Mouse (Mus musculus) G1E (cell line): ENCODE measurements around the gene Aen. TPM values are rescaled to one million over a fixed set of nuclear protein-coding genes. Genes with fewer than 3 reads are reported as not detected.

Source experiments
- ATAC-seq: 2 replicates; pipeline ENCODE4 v1.8.0; 2016; ENCODE audit warnings: mild to moderate bottlenecking; ENCODE audit not compliant: insufficient number of reproducible peaks, poor library complexity, low FRiP score, severe bottlenecking; ENCODE audit errors: extremely low read depth
- DNase-seq: peaks from one replicate; pipeline ENCODE4 v3.0.0; 2012; ENCODE audit warnings: low spot score
- H3K27me3 ChIP-seq: 2 replicates; pipeline ENCODE4 v1.6.1; 2012; ENCODE audit warnings: mild to moderate bottlenecking, low read length, inconsistent platforms; ENCODE audit not compliant: insufficient read depth
- H3K36me3 ChIP-seq: replicated peaks from 2 replicates; pipeline ENCODE3; 2012; ENCODE audit warnings: mild to moderate bottlenecking, inconsistent platforms
- H3K4me1 ChIP-seq: 2 replicates; pipeline ENCODE4 v1.6.1; 2012; ENCODE audit warnings: low read depth, low read length, inconsistent platforms, mixed read lengths; ENCODE audit not compliant: insufficient read depth
- H3K4me3 ChIP-seq: 2 replicates; pipeline ENCODE4 v1.5.1; 2012; ENCODE audit warnings: low read depth, mild to moderate bottlenecking, inconsistent platforms, low read length, moderate library complexity, mixed read lengths
- H3K9me3 ChIP-seq: replicated peaks from 2 replicates; pipeline ENCODE4 v1.6.1; 2012; ENCODE audit warnings: inconsistent platforms
- CTCF ChIP-seq: IDR thresholded peaks from 2 replicates; pipeline ENCODE4 v1.5.1; 2012; ENCODE audit warnings: low read depth, low read length, inconsistent platforms, mixed read lengths
- GATA1 ChIP-seq: IDR thresholded peaks from 2 replicates; pipeline ENCODE4 v1.6.1; 2012; ENCODE audit warnings: borderline replicate concordance, low read length, inconsistent platforms, mixed read lengths
- GATA2 ChIP-seq: IDR thresholded peaks from 2 replicates; pipeline ENCODE4 v1.6.1; 2012; ENCODE audit warnings: low read depth, low read length, inconsistent platforms, borderline replicate concordance
- POLR2AphosphoS5 ChIP-seq: IDR thresholded peaks from 2 replicates; pipeline ENCODE4 v1.6.1; 2012; ENCODE audit warnings: low read depth, low read length, inconsistent platforms; ENCODE audit not compliant: insufficient replicate concordance
- TAL1 ChIP-seq: conservative IDR thresholded peaks from 2 replicates; pipeline ENCODE4 v1.6.1; 2012; ENCODE audit warnings: low read depth, low read length, inconsistent platforms, mixed read lengths
- polyA plus RNA-seq: library from polyadenylated mRNA; stranded (reverse); fragments of >175 nt; gene quantifications from 2 replicates; pipeline ENCODE4 v1.2.3, GENCODE M21; 2012
- total RNA-seq, 2 experiments: library from RNA; stranded (forward) in 1 of 2; stranded (reverse) in 1 of 2; fragments of 200-1000 nt in 1 of 2; fragments of >200 nt in 1 of 2; fragmentation: Nextera tagmentation in 1 of 2; gene quantifications; 2 replicates each; pipeline ENCODE4 v1.2.3; 2014 to 2017

Aen gene
- total and polyA plus RNA-seq, 3 experiments: 18.7 to 116 (median 38.7) TPM

DNA sequence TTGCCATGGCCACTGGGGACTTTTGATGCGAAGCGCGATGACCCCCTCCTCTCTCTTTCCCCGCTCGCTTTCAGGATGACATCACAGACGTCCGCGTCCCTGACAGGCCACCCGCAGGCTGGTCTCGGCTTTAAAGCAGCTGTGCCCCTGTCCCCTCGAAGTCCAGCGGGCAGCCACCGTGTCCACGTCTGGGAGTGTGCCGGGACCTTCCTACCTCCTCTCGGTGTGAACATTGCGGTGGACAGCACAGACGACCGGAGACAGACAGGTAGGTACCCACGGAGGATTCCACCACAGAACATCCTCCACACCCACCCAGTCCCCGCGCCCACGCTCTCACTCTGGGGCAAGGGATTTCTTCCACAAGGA lies 13.2 kb upstream of the Aen start:
- Histone ChIP-seq H3K36me3 (no peaks in the 10 kb centered on the region), H3K4me1 (peaks cover 5% of the 10 kb centered on the region), H3K4me3 (peak overlapping the region; percentile 33; the same call in 1 of the 2 replicates), H3K27me3 (peaks cover 71% of the 10 kb centered on the region), H3K9me3 (no peaks in the 10 kb centered on the region)
- DNase-seq (no peak), ATAC-seq (no peak)
- TF ChIP-seq GATA1: no peak
- no peak for TF ChIP-seq TAL1
- TF ChIP-seq CTCF: no peak
- no peak for TF ChIP-seq GATA2
- TF ChIP-seq POLR2AphosphoS5: no peak

DNA sequence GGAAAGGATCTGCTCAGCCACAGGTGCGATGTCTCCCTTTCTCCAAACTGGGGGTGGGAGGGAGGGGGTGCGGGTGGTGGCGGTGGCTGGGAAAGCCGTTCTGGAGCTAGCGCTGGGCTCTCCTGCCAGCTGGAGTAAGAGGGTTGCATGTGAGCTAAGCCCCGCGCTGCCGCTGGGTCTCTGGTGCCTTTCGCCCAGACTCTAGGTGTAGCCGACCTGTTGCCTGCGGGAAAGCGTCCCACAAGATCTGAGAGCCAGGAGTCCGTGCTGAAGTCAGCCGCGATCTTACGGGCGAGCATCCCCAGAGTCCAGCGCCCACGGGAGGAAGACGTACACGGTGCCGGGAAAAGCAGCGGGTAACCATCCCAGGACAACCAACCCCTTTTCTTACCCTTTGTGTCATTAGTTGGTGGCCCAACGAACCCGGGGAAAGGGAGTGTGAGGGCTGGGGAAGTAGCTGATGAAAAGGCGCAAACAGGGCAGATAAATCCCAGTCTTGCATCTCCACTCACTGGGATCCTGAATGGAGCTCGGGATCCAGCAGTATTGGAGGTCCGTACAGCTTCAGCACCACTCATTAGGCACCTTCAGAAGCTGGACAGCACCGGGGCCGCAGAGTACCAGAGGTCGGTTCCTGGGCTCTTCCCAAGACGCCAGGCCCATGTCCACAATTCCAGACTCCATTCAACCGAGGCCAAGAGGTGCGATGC lies 12.5 kb upstream of the Aen start:
- ATAC-seq (no peak), DNase-seq (no peak)
- no peak overlapping the region for H3K4me3 ChIP-seq
- H3K36me3 ChIP-seq: no peaks in the 10 kb centered on the region
- no peaks in the 10 kb centered on the region for H3K9me3 ChIP-seq
- peaks cover 5% of the 10 kb centered on the region for H3K4me1 ChIP-seq
- no peak for TF ChIP-seq TAL1
- TF ChIP-seq GATA1: no peak
- TF ChIP-seq CTCF: no peak
- no peak for TF ChIP-seq POLR2AphosphoS5
- TF ChIP-seq GATA2: no peak
- peaks cover 78% of the 10 kb centered on the region for H3K27me3 ChIP-seq

DNA sequence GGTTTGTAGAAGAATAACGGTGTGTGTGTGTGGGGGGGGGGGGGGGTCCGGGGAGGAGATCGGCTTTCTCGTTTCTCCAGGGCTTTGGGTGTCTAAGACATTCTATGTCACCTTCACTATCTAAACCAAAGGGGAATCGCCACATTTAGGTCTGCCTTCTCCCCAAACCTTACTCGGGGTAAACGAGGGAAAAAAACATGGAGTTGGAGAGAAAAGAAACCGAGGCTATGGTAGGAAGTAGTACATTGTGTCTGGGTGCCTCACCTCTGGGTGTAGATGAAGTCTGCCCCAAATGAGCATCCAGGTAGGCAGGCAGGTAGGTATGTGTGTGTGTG lies 12.0 kb upstream of the Aen start:
- Histone ChIP-seq H3K27me3 (peaks cover 78% of the 10 kb centered on the region), H3K9me3 (no peaks in the 10 kb centered on the region), H3K36me3 (no peaks in the 10 kb centered on the region), H3K4me1 (peaks cover 7% of the 10 kb centered on the region), H3K4me3 (no peak overlapping the region)
- DNase-seq (no peak), ATAC-seq (no peak)
- TF ChIP-seq GATA2: no peak
- no peak for TF ChIP-seq GATA1
- TF ChIP-seq POLR2AphosphoS5: no peak
- no peak for TF ChIP-seq TAL1
- no peak for TF ChIP-seq CTCF

DNA sequence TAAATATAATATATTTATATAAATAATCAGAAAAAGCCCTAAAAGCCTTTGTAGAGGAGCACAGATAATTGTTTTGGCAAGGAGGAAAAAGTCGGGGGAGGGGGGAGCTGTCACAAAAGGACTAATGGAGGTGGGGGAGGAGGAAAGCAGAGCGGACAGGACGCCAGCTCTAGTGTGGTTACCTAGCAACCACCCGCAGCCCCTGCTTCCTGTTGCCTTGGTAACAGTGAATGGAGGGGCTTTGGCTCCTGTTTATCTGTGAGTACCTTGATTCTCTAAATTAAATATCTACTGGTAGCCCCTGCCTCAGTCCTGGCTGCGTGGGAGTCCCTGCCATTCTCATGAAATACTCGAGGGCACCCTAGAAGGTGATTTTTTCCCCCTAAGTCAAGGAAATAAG lies 11.5 kb upstream of the Aen start:
- no peak for DNase-seq
- TF ChIP-seq POLR2AphosphoS5: no peak
- TF ChIP-seq GATA2: no peak
- no peak for TF ChIP-seq CTCF
- TF ChIP-seq TAL1: no peak
- no peak for TF ChIP-seq GATA1

DNA sequence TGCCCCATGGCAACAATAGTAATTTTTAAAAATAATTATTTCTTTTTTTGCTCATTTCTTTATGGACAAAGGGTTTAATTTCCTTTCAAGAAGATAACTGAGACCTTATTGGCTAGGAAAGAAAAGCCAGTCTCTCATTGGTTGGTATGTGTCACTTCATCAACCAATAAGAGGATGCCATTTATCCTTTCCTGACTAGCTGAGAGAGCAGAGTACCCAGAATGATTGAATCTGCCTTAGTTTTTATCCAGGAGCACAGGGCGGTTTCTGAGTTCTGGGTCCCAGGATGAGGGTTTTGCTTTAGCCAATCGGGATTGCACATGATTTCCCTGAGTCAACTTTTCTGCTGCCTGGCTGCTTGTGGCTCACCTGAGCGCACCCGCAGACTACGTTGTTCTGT lies 10.2 kb upstream of the Aen start:
- Histone ChIP-seq H3K4me1 (peaks cover 8% of the 10 kb centered on the region), H3K9me3 (no peaks in the 10 kb centered on the region), H3K27me3 (peaks cover 71% of the 10 kb centered on the region), H3K36me3 (no peaks in the 10 kb centered on the region), H3K4me3 (no peak overlapping the region)
- TF ChIP-seq GATA2 (no peak), TAL1 (no peak), GATA1 (no peak), POLR2AphosphoS5 (no peak), CTCF (no peak)
- DNase-seq (no peak), ATAC-seq (peak; percentile 34; the same call in 1 of the 2 replicates)

More for the DNA sequence above, 11.5 kb upstream of the Aen start:
- no peaks in the 10 kb centered on the region for H3K36me3 ChIP-seq
- peaks cover 8% of the 10 kb centered on the region for H3K4me1 ChIP-seq
- H3K27me3 ChIP-seq: peaks cover 75% of the 10 kb centered on the region
- no peak overlapping the region for H3K4me3 ChIP-seq
- H3K9me3 ChIP-seq: no peaks in the 10 kb centered on the region
- no peak for ATAC-seq

DNA sequence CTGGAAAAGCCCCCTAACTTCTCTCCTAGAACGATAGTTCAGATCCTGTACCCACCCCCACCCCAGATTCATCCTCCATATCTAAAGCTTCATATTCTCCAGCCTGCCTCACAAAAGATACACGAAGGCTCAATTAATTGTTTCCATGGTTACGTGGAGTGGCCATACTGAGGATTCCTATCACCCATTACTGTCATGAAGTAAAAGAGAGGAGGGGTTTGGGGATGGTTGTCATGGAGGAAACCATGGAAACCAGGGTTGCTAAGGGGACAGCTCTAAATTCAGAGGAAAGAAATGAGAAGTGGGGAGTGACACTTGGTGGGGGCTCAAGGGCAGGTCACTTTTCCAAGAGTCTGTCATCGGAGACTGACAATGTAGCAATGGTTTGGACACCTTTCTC lies 9.2 kb upstream of the Aen start:
- Histone ChIP-seq H3K4me3 (no peak overlapping the region), H3K9me3 (no peaks in the 10 kb centered on the region), H3K27me3 (peaks cover 63% of the 10 kb centered on the region), H3K36me3 (no peaks in the 10 kb centered on the region), H3K4me1 (peaks cover 8% of the 10 kb centered on the region)
- DNase-seq (no peak), ATAC-seq (no peak)
- TF ChIP-seq CTCF (no peak), GATA1 (no peak), POLR2AphosphoS5 (no peak), TAL1 (no peak), GATA2 (no peak)
